Mouse (Mus musculus): Measurements from ENCODE around the gene Gm14459. TPM values are rescaled to one million over a fixed set of nuclear protein-coding genes. Genes with fewer than 3 reads are reported as not detected.

Gm14459 gene
- polyA plus RNA-seq (2017; shearing (Covaris generic)), result not detected

DNA sequence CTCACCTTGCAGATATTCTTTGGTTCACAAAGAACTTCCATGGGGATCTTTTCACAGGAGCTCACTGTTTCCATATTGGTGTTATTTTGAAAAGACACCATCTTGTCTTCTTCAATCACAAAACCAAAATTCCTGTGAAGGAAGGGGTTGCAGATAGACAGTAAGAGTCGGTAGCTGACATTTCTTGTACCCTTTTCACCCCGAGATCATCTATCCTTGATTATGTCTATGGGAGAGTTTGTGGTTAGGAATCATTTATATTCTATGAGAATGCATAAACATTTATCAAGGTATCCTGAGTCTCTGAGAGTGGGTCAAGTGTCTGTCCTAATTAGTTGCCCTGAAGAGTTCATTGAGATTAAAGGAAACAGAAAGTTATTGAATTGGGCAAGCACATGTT, at the start of gene Gm14459:
TSS of gene Gm14459 (minus strand) at position 101 of the 400 bp plus-strand sequence.

DNA sequence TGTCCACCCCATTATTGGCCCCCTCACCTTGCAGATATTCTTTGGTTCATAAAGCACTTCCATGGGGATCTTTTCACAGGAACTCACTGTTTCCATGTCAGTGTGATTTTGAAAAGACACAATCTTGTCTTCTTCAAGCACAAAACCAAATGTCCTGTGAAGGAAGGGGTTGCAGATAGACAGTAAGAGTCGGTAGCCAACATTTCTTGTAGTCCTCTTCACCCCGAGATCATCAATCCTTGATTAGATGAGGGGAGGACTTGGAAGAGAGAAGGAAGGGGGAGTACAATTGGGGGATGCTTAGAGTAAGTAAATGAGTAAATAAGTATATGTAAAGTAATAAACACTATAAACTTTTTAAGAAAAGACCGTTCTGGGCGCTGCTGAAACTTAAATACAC, 23.4 kb upstream of the Gm14459 start, which contains the start of gene Ssxb6:
TSS of gene Ssxb6 (minus strand) at position 101 of the 400 bp plus-strand sequence.

Other genes with a start within 250 kb of the Gm14459 start
- not detected for gene Ssxb10, start 197.5 kb downstream of the Gm14459 start, polyA plus RNA-seq (2017; shearing (Covaris generic))
- not detected for gene Ssxb9, start 158.0 kb downstream of the Gm14459 start, polyA plus RNA-seq (2017; shearing (Covaris generic))
- gene Ssxb1, start 111.6 kb downstream of the Gm14459 start, polyA plus RNA-seq (2017; shearing (Covaris generic)), result not detected
- gene Ssxb2, start 63.2 kb downstream of the Gm14459 start, polyA plus RNA-seq (2017; shearing (Covaris generic)), result not detected
- gene Ssxb6, start 23.3 kb upstream of the Gm14459 start, polyA plus RNA-seq (2017; shearing (Covaris generic)), result not detected
- gene Ssxb3, start 66.9 kb upstream of the Gm14459 start, polyA plus RNA-seq (2017; shearing (Covaris generic)), result not detected
- gene Ssxb8, start 165.9 kb upstream of the Gm14459 start, polyA plus RNA-seq (2017; shearing (Covaris generic)), result not detected
- not detected for gene Ssx9, start 223.5 kb upstream of the Gm14459 start, polyA plus RNA-seq (2017; shearing (Covaris generic))

All from inflammation-experienced regulatory T-cells (primary cell).